Mouse (Mus musculus) gastrocnemius, postnatal 14 days (tissue): ENCODE results near the gene Pdzrn3. TPM values are rescaled to one million over a fixed set of nuclear protein-coding genes. Genes with fewer than 3 reads are reported as not detected.

ENCODE experiments used
- DNase-seq: peaks from one replicate; pipeline ENCODE4 v3.0.0; 2021; ENCODE audit warnings: mixed read lengths
- intact Hi-C: fragments of 180-260 bp; cut with DNase I; formaldehyde crosslinking; loops from one replicate; pipeline ENCODE4 v1.15.1; 2025; ENCODE audit warnings: low total_unique reads
- total RNA-seq, 2 experiments: library from RNA; stranded (reverse); gene quantifications; 2 replicates each; pipeline ENCODE4 v1.2.3; 2021

Pdzrn3 gene
- total RNA-seq, 2 experiments from 2014 or later: 29.1 to 33.5 TPM

GRCm38 (mm10) chr6:101170699-101171098, 207.0 kb downstream of the Pdzrn3 start:
- intact Hi-C loops: no loop called here
- DNase-seq: no peak

GRCm38 (mm10) chr6:101153511-101153921, 224.2 kb downstream of the Pdzrn3 start:
- intact Hi-C loops: no loop called here
- no peak for DNase-seq

GRCm38 (mm10) chr6:101135368-101135767, 242.3 kb downstream of the Pdzrn3 start:
- intact Hi-C loops: no loop called here
- DNase-seq: no peak

GRCm38 (mm10) chr6:101125396-101125795, 252.3 kb downstream of the Pdzrn3 start:
- DNase-seq: no peak
- intact Hi-C loops: no loop called here

GRCm38 (mm10) chr6:101108951-101109350, 268.7 kb downstream of the Pdzrn3 start:
- no peak for DNase-seq
- intact Hi-C loops: no loop called here

GRCm38 (mm10) chr6:101103506-101103905, 274.2 kb downstream of the Pdzrn3 start:
- DNase-seq: no peak
- intact Hi-C loops: no loop called here

- intact Hi-C loops: no loop called here
Measured at GRCm38 (mm10) chr6:101101709-101102654, 275.7 kb downstream of the Pdzrn3 start.

More at GRCm38 (mm10) chr6:101101709-101102654, 275.7 kb downstream of the Pdzrn3 start:
- DNase-seq: peak; percentile 29
